ENCODE assay signal across 20 mouse cellular contexts in genomic region chr3:27728798-27729782, GRCm38 (mm10). TPM values are rescaled to one million over a fixed set of nuclear protein-coding genes. Genes with fewer than 3 reads are reported as not detected.
DNase-seq lines count a peak whose midpoint lies in the region; ATAC-seq lines count a peak whose summit lies in the region.
"Had no signal": no experiment of that assay in that cellular context is flagged by ENCODE, and none has a peak within 500 bp of the region (broad histone marks: within the 10 kb centered on the region; RNA-seq: fewer than 3 reads in every experiment).

No protein-coding gene starts in this region.

- peaks cover 30% of the 10 kb centered on the region for H3K4me1 ChIP-seq in heart, embryonic 10.5 days
- H3K4me1 ChIP-seq in lung, embryonic 16.5 days (replicated peaks; ENCODE audit: control insufficient read depth, insufficient read depth, low read length), result peaks cover 6% of the 10 kb centered on the region
- no peaks in the 10 kb centered on the region for H3K4me1 ChIP-seq in liver, embryonic 15.5 days (replicated peaks)

- WGBS in heart, embryonic 10.5 days, result 67% methylated on average over 8 of the region's 8 CpGs
- 46% methylated on average over 8 of the region's 8 CpGs for WGBS in lung, embryonic 16.5 days
- 47% methylated on average over 8 of the region's 8 CpGs for WGBS in liver, embryonic 15.5 days (ENCODE audit: insufficient replicate concordance)

- ATAC-seq in lung, embryonic 16.5 days (ENCODE audit: low read depth), result peak; percentile 86
- ATAC-seq in liver, embryonic 15.5 days (ENCODE audit: insufficient read depth), result peak; percentile 87
- ATAC-seq: CD4-positive, CD25-positive, alpha-beta regulatory T cell, adult 4 months; forebrain, postnatal 0 days; hindbrain, postnatal 0 days; Patski had no signal

- no peaks in the 10 kb centered on the region for H3K9me3 ChIP-seq in heart, embryonic 10.5 days
- no peaks in the 10 kb centered on the region for H3K9me3 ChIP-seq in lung, embryonic 16.5 days (ENCODE audit: control insufficient read depth, low read length)
- H3K9me3 ChIP-seq in liver, embryonic 15.5 days (replicated peaks), result no peaks in the 10 kb centered on the region
- H3K9me3 ChIP-seq: forebrain, embryonic 10.5 days; hindbrain, embryonic 10.5 days had no signal

- no peak overlapping the region for H3K9ac ChIP-seq in lung, embryonic 16.5 days (ENCODE audit: low read length)
- no peak overlapping the region for H3K9ac ChIP-seq in liver, embryonic 15.5 days
- H3K9ac ChIP-seq: forebrain, postnatal 0 days had no signal

- H3K4me2 ChIP-seq in lung, embryonic 16.5 days (ENCODE audit: low read depth, low read length), result no peak overlapping the region
- no peak overlapping the region for H3K4me2 ChIP-seq in liver, embryonic 15.5 days

- H3K4me3 ChIP-seq in heart, embryonic 10.5 days, result no peak overlapping the region
- H3K4me3 ChIP-seq in lung, embryonic 16.5 days (ENCODE audit: low read length), result no peak overlapping the region
- no peak overlapping the region for H3K4me3 ChIP-seq in liver, embryonic 15.5 days (replicated peaks)
- H3K4me3 ChIP-seq: forebrain, embryonic 10.5 days; hindbrain, embryonic 10.5 days had no signal

- DNase-seq in heart, embryonic 10.5 days (ENCODE audit: low spot score), result no peak
- DNase-seq in heart, postnatal 4 days, result no peak
- DNase-seq in lung, adult 18-20 months, result no peak
- peak; percentile 80 for DNase-seq in yolk sac, embryonic 10.5 days (ENCODE audit: low spot score)
- DNase-seq in adrenal gland, postnatal 10 days, result no peak
- DNase-seq in testis, postnatal 14 days (ENCODE audit: low spot score), result no peak
- DNase-seq: adrenal gland, adult 8-10 months; cerebellum, postnatal 36 days; forebrain, postnatal 0 days; kidney, adult 8-10 months; lung, postnatal 36 days; right cerebral cortex, postnatal 25 days; thymus, postnatal 14 days had no signal

- peak overlapping the region; percentile 74 for H3K27ac ChIP-seq in heart, embryonic 10.5 days
- peak overlapping the region; percentile 70 for H3K27ac ChIP-seq in lung, embryonic 16.5 days (ENCODE audit: low read length)
- peak overlapping the region; percentile 74 for H3K27ac ChIP-seq in liver, embryonic 15.5 days (replicated peaks)
- H3K27ac ChIP-seq: hindbrain, embryonic 10.5 days; hindbrain, postnatal 0 days had no signal

- H3K27me3 ChIP-seq in heart, embryonic 10.5 days (ENCODE audit: insufficient read depth, poor library complexity, severe bottlenecking), result no peaks in the 10 kb centered on the region
- no peaks in the 10 kb centered on the region for H3K27me3 ChIP-seq in lung, embryonic 16.5 days (ENCODE audit: control insufficient read depth, insufficient read depth, low read depth, low read length)
- no peaks in the 10 kb centered on the region for H3K27me3 ChIP-seq in liver, embryonic 15.5 days
- H3K27me3 ChIP-seq: Patski had no signal

- H3K36me3 ChIP-seq in heart, embryonic 10.5 days, result no peaks in the 10 kb centered on the region
- H3K36me3 ChIP-seq in lung, embryonic 16.5 days (ENCODE audit: control insufficient read depth, insufficient read depth, low read length), result no peaks in the 10 kb centered on the region
- no peaks in the 10 kb centered on the region for H3K36me3 ChIP-seq in liver, embryonic 15.5 days (replicated peaks)
- H3K36me3 ChIP-seq: forebrain, embryonic 10.5 days; hindbrain, embryonic 10.5 days had no signal

RNA-seq across cellular contexts. Expression of gene Fndc3b, which starts 18.0 kb away (rescaled TPM):
- 21.9 and 26.0 TPM in 2 replicates for polyA plus RNA-seq in heart, embryonic 10.5 days (2016; fragmentation: Nextera tagmentation; extraction: Ambion mirVana)
- 10 to 100 TPM; 83.4 to 89.7 TPM for total RNA-seq in heart, postnatal 4 days (2021)
- polyA plus RNA-seq in lung, embryonic 16.5 days (2015; fragmentation: Nextera tagmentation; extraction: Ambion mirVana), result 36.3 and 36.9 TPM in 2 replicates
- polyA plus RNA-seq in liver, embryonic 15.5 days (2015; fragmentation: Nextera tagmentation; extraction: Ambion mirVana), result 8.5 and 10.8 TPM in 2 replicates
- 10 to 100 TPM; 80.0 to 81.2 TPM for total RNA-seq in adrenal gland, postnatal 10 days (2021)
